Mouse (Mus musculus) limb, embryonic 14.5 days (tissue): ENCODE measurements around the gene Arrb2. TPM values are rescaled to one million over a fixed set of nuclear protein-coding genes. Genes with fewer than 3 reads are reported as not detected.

Source experiments
- ATAC-seq: fragments of 200-750 bp; cut with Nextera tagmentation; 2 replicates; pipeline ENCODE4 v1.8.0; 2017; ENCODE audit warnings: low read depth, moderate number of reproducible peaks, moderate TSS enrichment; ENCODE audit not compliant: low FRiP score
- DNase-seq: peaks from one replicate; pipeline ENCODE4 v3.0.0-alpha.2; 2015; ENCODE audit warnings: low spot score
- H3K27ac ChIP-seq: fragments of 300-500 bp; sonication (generic); replicated peaks from 2 replicates; pipeline ENCODE4 v1.5.1; 2014; ENCODE audit warnings: low read depth, mild to moderate bottlenecking, low read length, moderate library complexity, mixed read lengths
- H3K27me3 ChIP-seq: fragments of 300-500 bp; sonication (generic); 2 replicates; pipeline ENCODE4 v1.6.1; 2014; ENCODE audit warnings: low read length, mixed read lengths; ENCODE audit not compliant: control insufficient read depth, insufficient read depth
- H3K36me3 ChIP-seq: fragments of 300-500 bp; sonication (generic); 2 replicates; pipeline ENCODE4 v1.6.1; 2014; ENCODE audit warnings: mild to moderate bottlenecking, low read length, moderate library complexity, mixed read lengths; ENCODE audit not compliant: control insufficient read depth, insufficient read depth
- H3K4me1 ChIP-seq: fragments of 300-500 bp; sonication (generic); 2 replicates; pipeline ENCODE4 v1.6.1; 2014; ENCODE audit warnings: antibody characterized with exemption, low read length, mixed read lengths; ENCODE audit not compliant: control insufficient read depth, insufficient read depth
- H3K4me2 ChIP-seq: fragments of 300-500 bp; sonication (generic); replicated peaks from 2 replicates; pipeline ENCODE4 v1.6.1; 2014; ENCODE audit warnings: low read depth, mild to moderate bottlenecking, low read length, moderate library complexity; ENCODE audit not compliant: severe bottlenecking
- H3K4me3 ChIP-seq: fragments of 300-500 bp; sonication (generic); replicated peaks from 2 replicates; pipeline ENCODE4 v1.5.1; 2014; ENCODE audit warnings: low read length
- H3K9ac ChIP-seq: fragments of 300-500 bp; sonication (generic); 2 replicates; pipeline ENCODE4 v1.6.1; 2014; ENCODE audit warnings: mild to moderate bottlenecking, low read depth, low read length, moderate library complexity; ENCODE audit not compliant: severe bottlenecking
- H3K9me3 ChIP-seq: fragments of 300-500 bp; sonication (generic); 2 replicates; pipeline ENCODE4 v1.6.1; 2016; ENCODE audit warnings: low read length; ENCODE audit not compliant: control insufficient read depth
- POLR2A ChIP-seq: fragments of 200-500 bp; IDR thresholded peaks from 2 replicates; pipeline ENCODE4 v1.8.0; 2012; ENCODE audit warnings: inconsistent platforms, mild to moderate bottlenecking, moderate library complexity, borderline replicate concordance; ENCODE audit not compliant: insufficient read depth, insufficient read length; ENCODE audit errors: extremely low read depth
- WGBS: fragments of 180-500 bp; shearing (Covaris S2); extraction: QIAGEN DNeasy Blood & Tissue Kit; methylation state at CpG from one replicate; pipeline ENCODE4 v1.1.7; 2014; 5-methylcytosine and 5-hydroxymethylcytosine counted together
- polyA plus RNA-seq, 2 experiments: library from polyadenylated mRNA; depleted of rRNA in 1 of 2; stranded (reverse) in 1 of 2; unstranded in 1 of 2; fragments of >200 nt; fragmentation: Nextera tagmentation in 1 of 2; extraction: Ambion mirVana in 1 of 2; gene quantifications; 2 replicates each; pipeline versions ENCODE4 v1.2.1 to v1.2.3; 2012 to 2014

The Arrb2 gene
- polyA plus RNA-seq, 2 experiments: 21.5 to 48.7 TPM

GRCm38 (mm10) chr11:70433951-70434350 is 1.5 kb downstream of the Arrb2 start:
- no peak overlapping the region for H3K27ac ChIP-seq

GRCm38 (mm10) chr11:70435476-70435875 is 3.0 kb downstream of the Arrb2 start:
- Histone ChIP-seq H3K36me3 (peaks cover 48% of the 10 kb centered on the region), H3K9me3 (no peaks in the 10 kb centered on the region)

More at GRCm38 (mm10) chr11:70433951-70434350, 1.5 kb downstream of the Arrb2 start:
- 97% methylated on average over 3 of the region's 3 CpGs for WGBS
- Histone ChIP-seq H3K36me3 (peaks cover 33% of the 10 kb centered on the region), H3K4me2 (peak overlapping the region; percentile 74), H3K9ac (no peak overlapping the region), H3K4me1 (peaks cover 17% of the 10 kb centered on the region), H3K4me3 (no peak overlapping the region), H3K9me3 (no peaks in the 10 kb centered on the region), H3K27me3 (no peaks in the 10 kb centered on the region)
- TF ChIP-seq POLR2A: no peak
- no peak for ATAC-seq
- no peak for DNase-seq

GRCm38 (mm10) chr11:70437426-70437825 is 5.0 kb downstream of the Arrb2 start:
- Histone ChIP-seq H3K4me2 (no peak overlapping the region), H3K4me3 (no peak overlapping the region), H3K4me1 (peaks cover 10% of the 10 kb centered on the region), H3K36me3 (peaks cover 55% of the 10 kb centered on the region), H3K27ac (no peak overlapping the region), H3K9me3 (no peaks in the 10 kb centered on the region), H3K9ac (no peak overlapping the region), H3K27me3 (no peaks in the 10 kb centered on the region)
- DNase-seq (no peak), ATAC-seq (no peak)
- TF ChIP-seq POLR2A: no peak
- WGBS: 83% methylated on average over 6 of the region's 6 CpGs

More at GRCm38 (mm10) chr11:70435476-70435875, 3.0 kb downstream of the Arrb2 start:
- Histone ChIP-seq H3K27me3 (no peaks in the 10 kb centered on the region), H3K4me3 (no peak overlapping the region), H3K4me1 (peaks cover 17% of the 10 kb centered on the region), H3K4me2 (no peak overlapping the region), H3K27ac (no peak overlapping the region), H3K9ac (peak overlapping the region; percentile 16; the same call in 1 of the 2 replicates)
- 54% methylated on average over 4 of the region's 5 CpGs for WGBS
- no peak for DNase-seq
- ATAC-seq: no peak
- no peak for TF ChIP-seq POLR2A

GRCm38 (mm10) chr11:70438728-70439374 is 6.4 kb downstream of the Arrb2 start:
- peaks cover 55% of the 10 kb centered on the region for H3K36me3 ChIP-seq
- no peak overlapping the region for H3K4me2 ChIP-seq
- 91% methylated on average over 7 of the region's 7 CpGs for WGBS
- H3K4me1 ChIP-seq: peaks cover 1% of the 10 kb centered on the region; the same call in 1 of the 2 replicates
- H3K4me3 ChIP-seq: no peak overlapping the region
- no peak overlapping the region for H3K27ac ChIP-seq
- H3K9ac ChIP-seq: no peak overlapping the region
- H3K27me3 ChIP-seq: no peaks in the 10 kb centered on the region
- TF ChIP-seq POLR2A: no peak
- ATAC-seq: no peak
- no peak for DNase-seq
- H3K9me3 ChIP-seq: no peaks in the 10 kb centered on the region

DNA sequence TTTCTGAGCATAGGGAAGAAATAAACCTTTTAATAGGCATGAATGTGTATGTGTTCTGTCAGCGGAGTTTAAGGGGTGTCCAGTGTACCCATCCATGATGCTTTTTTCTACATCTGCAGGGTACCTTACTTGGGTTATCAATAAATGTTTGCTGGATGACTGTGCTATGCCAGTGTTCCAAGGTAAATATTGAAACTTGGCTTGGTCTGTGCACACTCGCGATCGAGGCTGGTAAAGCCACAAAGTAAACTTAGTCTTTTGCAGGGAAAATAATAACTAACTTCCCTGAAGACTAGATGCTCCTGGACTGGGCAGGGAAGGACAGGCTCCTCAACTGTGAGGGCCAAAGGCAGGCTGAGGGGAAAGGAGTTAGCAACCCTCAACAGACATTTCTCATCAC is 8.2 kb downstream of the Arrb2 start:
- H3K27me3 ChIP-seq: no peaks in the 10 kb centered on the region
- H3K36me3 ChIP-seq: peaks cover 55% of the 10 kb centered on the region
- H3K4me3 ChIP-seq: no peak overlapping the region
- no peaks in the 10 kb centered on the region for H3K4me1 ChIP-seq
- DNase-seq (no peak), ATAC-seq (no peak)
- no peak overlapping the region for H3K4me2 ChIP-seq
- TF ChIP-seq POLR2A: no peak
- no peak overlapping the region for H3K27ac ChIP-seq
- H3K9ac ChIP-seq: no peak overlapping the region
- no peaks in the 10 kb centered on the region for H3K9me3 ChIP-seq
- 85% methylated on average over 4 of the region's 4 CpGs for WGBS
